Comparison of ENCODE assay signal across 25 mouse cellular contexts in the genomic region with DNA sequence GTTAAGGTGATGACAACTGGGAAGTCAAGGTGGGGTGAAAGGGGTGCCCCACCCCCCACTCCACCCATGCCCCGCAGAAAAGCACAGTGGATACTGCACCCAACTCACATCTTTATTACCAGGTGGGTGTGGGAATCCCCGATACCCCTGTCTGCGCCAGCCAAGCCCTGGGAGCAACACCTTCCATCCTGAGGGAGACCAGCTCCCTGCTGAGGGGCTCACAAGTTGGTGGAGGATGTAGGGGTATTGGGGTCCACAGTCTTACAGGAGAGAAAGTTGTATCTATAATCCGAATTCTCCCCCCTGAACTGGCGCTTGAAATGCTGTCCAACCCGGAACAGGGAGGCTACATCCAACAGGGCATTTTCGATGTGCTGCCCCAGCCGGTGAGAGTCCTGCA. TPM values are rescaled to one million over a fixed set of nuclear protein-coding genes. Genes with fewer than 3 reads are reported as not detected.
DNase-seq lines count a peak whose midpoint lies in the region; ATAC-seq and TF ChIP-seq lines count a peak whose summit lies in the region.
"Had no signal": no experiment of that assay in that cellular context is flagged by ENCODE, and none has a peak within 500 bp of the region (broad histone marks: within the 10 kb centered on the region; RNA-seq: fewer than 3 reads in every experiment).

No protein-coding gene starts in this region.

- WGBS in liver, postnatal 0 days (ENCODE audit: insufficient replicate concordance), result 72% methylated on average over 8 of the region's 8 CpGs

- no peak for TF ChIP-seq CTCF in liver, postnatal 0 days (IDR thresholded peaks at IDR 0.05; ENCODE audit: low read depth)

- ATAC-seq in liver, postnatal 0 days, result no peak
- ATAC-seq: forebrain, embryonic 14.5 days; forebrain, embryonic 16.5 days had no signal

- H3K36me3 ChIP-seq in liver, postnatal 0 days (replicated peaks; ENCODE audit: insufficient read depth, low read length), result no peaks in the 10 kb centered on the region

- no peaks in the 10 kb centered on the region for H3K4me1 ChIP-seq in liver, postnatal 0 days (ENCODE audit: insufficient read depth)
- H3K4me1 ChIP-seq: forebrain, embryonic 12.5 days had no signal

- H3K9ac ChIP-seq in liver, postnatal 0 days (replicated peaks), result no peak overlapping the region
- H3K9ac ChIP-seq: embryonic facial prominence, embryonic 15.5 days; forebrain, embryonic 12.5 days had no signal

- no peaks in the 10 kb centered on the region for H3K27me3 ChIP-seq in liver, postnatal 0 days (ENCODE audit: insufficient read depth, low read length)
- H3K27me3 ChIP-seq: embryonic facial prominence, embryonic 13.5 days; embryonic facial prominence, embryonic 15.5 days; forebrain, embryonic 12.5 days had no signal

- TF ChIP-seq EP300 in liver, postnatal 0 days (IDR thresholded peaks at IDR 0.05; ENCODE audit: low read depth), result no peak

- no peaks in the 10 kb centered on the region for H3K9me3 ChIP-seq in liver, postnatal 0 days (ENCODE audit: low read length)
- H3K9me3 ChIP-seq: embryonic facial prominence, embryonic 13.5 days; embryonic facial prominence, embryonic 15.5 days; forebrain, embryonic 10.5 days; forebrain, embryonic 12.5 days had no signal

- no peak overlapping the region for H3K27ac ChIP-seq in liver, postnatal 0 days (ENCODE audit: low read depth)
- H3K27ac ChIP-seq: embryonic facial prominence, embryonic 13.5 days; embryonic facial prominence, embryonic 15.5 days; forebrain, embryonic 10.5 days; forebrain, embryonic 12.5 days had no signal

- no peak overlapping the region for H3K4me3 ChIP-seq in liver, postnatal 0 days (ENCODE audit: low read depth, low read length)
- H3K4me3 ChIP-seq: embryonic facial prominence, embryonic 13.5 days; embryonic facial prominence, embryonic 15.5 days; erythroblast, embryonic 14.5 days; forebrain, embryonic 10.5 days; forebrain, embryonic 12.5 days had no signal

- DNase-seq in gastrocnemius, postnatal 25 days, result peak; percentile 7
- DNase-seq in gastrocnemius, adult 18-20 months (ENCODE audit: low spot score), result no peak
- peak; percentile 13 for DNase-seq in liver, postnatal 0 days
- no peak for DNase-seq in liver
- peak; percentile 40 for DNase-seq in testis, postnatal 10 days (ENCODE audit: low spot score)
- no peak for DNase-seq in testis, postnatal 14 days (ENCODE audit: low spot score)
- DNase-seq: adrenal gland, postnatal 10 days; adrenal gland, postnatal 25 days; cerebellum, adult 11 months; cerebellum, adult 8-10 months; cerebellum, adult 9-11 months; cerebellum, postnatal 14 days; cerebellum, postnatal 36 days; embryo, embryonic 11 days had no signal

- H3K4me2 ChIP-seq in liver, postnatal 0 days (ENCODE audit: low read depth, low read length), result no peak overlapping the region
- H3K4me2 ChIP-seq: embryonic facial prominence, embryonic 13.5 days; embryonic facial prominence, embryonic 15.5 days; forebrain, embryonic 12.5 days had no signal

RNA-seq across cellular contexts. Expression of a gene that starts 15.4 kb away (rescaled TPM):
- 1 to 10 TPM; 1.6 to 2.0 TPM for total RNA-seq in gastrocnemius, postnatal 25 days (2021)
- 1 to 10 TPM in 1 of 2 experiments, under 1 TPM in 1; 0.64 to 1.4 TPM for total RNA-seq in gastrocnemius, adult 18-20 months (2021)
- 0.98 and 1.1 TPM in 2 replicates for polyA plus RNA-seq in liver, postnatal 0 days (2015; fragmentation: Nextera tagmentation; extraction: Ambion mirVana)

RNA-seq across cellular contexts. Expression of a gene that starts 16.3 kb away (rescaled TPM):
- total RNA-seq in gastrocnemius, postnatal 25 days (2021), result not detected
- total RNA-seq in gastrocnemius, adult 18-20 months (2021), result not detected
- 0.06 TPM in 1 of 2 replicates, not detected in the other for polyA plus RNA-seq in liver, postnatal 0 days (2015; fragmentation: Nextera tagmentation; extraction: Ambion mirVana)
- total RNA-seq: adrenal gland, adult 2 months; adrenal gland, postnatal 10 days; adrenal gland, postnatal 25 days; common myeloid progenitor, adult 5-6 weeks; MEL had no signal
- polyA plus RNA-seq: embryonic facial prominence, embryonic 11.5 days; erythroblast, embryonic 14.5 days; forebrain, embryonic 14.5 days had no signal

RNA-seq across cellular contexts. Expression of a gene that starts 27.1 kb away (rescaled TPM):
- total RNA-seq in gastrocnemius, postnatal 25 days (2021), result 100 to 1,000 TPM; 119 to 142 TPM
- 100 to 1,000 TPM; 119 to 139 TPM for total RNA-seq in gastrocnemius, adult 18-20 months (2021)
- polyA plus RNA-seq in liver, postnatal 0 days (2015; fragmentation: Nextera tagmentation; extraction: Ambion mirVana), result 73.2 and 76.8 TPM in 2 replicates

RNA-seq across cellular contexts. Expression of a gene that starts 30.0 kb away (rescaled TPM):
- total RNA-seq in gastrocnemius, postnatal 25 days (2021), result 10 to 100 TPM; 57.1 to 57.2 TPM
- total RNA-seq in gastrocnemius, adult 18-20 months (2021), result 10 to 100 TPM; 59.8 to 64.4 TPM
- 25.6 and 29.5 TPM in 2 replicates for polyA plus RNA-seq in liver, postnatal 0 days (2015; fragmentation: Nextera tagmentation; extraction: Ambion mirVana)

RNA-seq across cellular contexts. Expression of a gene that starts 38.2 kb away (rescaled TPM):
- total RNA-seq in gastrocnemius, postnatal 25 days (2021), result 10 to 100 TPM; 16.1 to 20.9 TPM
- total RNA-seq in gastrocnemius, adult 18-20 months (2021), result 10 to 100 TPM; 15.0 to 19.1 TPM
- 35.9 and 38.0 TPM in 2 replicates for polyA plus RNA-seq in liver, postnatal 0 days (2015; fragmentation: Nextera tagmentation; extraction: Ambion mirVana)

Comparison
In these comparisons a context has a peak if more than half of its experiments do, and no peak if none do; other contexts are left out.
1. DNase-seq: peak in gastrocnemius, postnatal 25 days (single experiment), liver, postnatal 0 days (single experiment) and testis, postnatal 10 days (single experiment); none in gastrocnemius, adult 18-20 months (single experiment), liver (single experiment) and testis, postnatal 14 days (single experiment).